Mouse (Mus musculus): ENCODE results near the gene Gcm2. TPM values are rescaled to one million over a fixed set of nuclear protein-coding genes. Genes with fewer than 3 reads are reported as not detected.

Gcm2 gene
- not detected for total RNA-seq (2021)

DNA sequence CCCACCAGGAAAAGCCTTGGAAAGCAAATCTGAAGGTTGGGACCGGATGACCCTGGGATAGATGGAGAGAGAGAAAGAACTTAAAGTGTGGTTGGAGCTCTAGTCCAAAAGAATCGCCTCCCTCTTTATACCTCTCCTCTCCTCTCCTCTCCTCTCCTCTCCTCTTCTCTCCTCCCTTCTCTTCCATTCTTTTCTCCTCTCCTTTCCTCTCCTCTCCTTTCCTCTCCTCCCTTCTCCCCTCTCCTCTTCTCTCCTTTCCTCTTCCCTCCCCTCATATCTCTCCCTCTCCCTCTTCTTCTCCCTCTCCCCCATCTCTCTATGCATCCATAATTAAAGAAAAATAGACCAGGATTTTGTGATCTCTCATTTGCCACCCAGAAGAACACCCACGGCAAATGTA lies at the start of gene Gcm2:
Gene Gcm2, minus strand, starts transcription at position 101 of the 400 bp plus-strand sequence.
- no peak for DNase-seq
- intact Hi-C loops (cut with DNase I), result no loop called here

DNA sequence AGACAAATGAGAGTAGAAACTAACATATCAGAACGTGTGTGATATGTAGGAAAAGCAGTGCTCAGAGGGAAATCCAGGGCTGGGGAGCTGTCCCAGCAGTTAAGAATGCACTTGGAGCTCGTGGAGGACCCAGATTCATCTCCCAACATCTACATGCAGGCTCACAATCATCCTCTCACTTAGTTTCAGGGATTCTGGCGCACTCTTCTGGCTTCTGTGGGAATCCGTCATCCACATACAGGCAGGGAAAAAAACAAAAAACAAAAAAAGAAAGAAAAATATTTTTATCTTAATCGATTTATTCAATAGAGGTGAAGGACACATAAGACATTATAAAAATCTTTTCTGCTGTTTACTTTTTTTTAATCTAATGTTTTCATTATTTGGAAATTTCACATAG lies 47.6 kb upstream of the Gcm2 start:
- DNase-seq, result no peak
- intact Hi-C loops (cut with DNase I), result loop anchor here (10.0 kb wide), 1 partner anchor 74 kb away; no protein-coding TSS in a partner anchor

DNA sequence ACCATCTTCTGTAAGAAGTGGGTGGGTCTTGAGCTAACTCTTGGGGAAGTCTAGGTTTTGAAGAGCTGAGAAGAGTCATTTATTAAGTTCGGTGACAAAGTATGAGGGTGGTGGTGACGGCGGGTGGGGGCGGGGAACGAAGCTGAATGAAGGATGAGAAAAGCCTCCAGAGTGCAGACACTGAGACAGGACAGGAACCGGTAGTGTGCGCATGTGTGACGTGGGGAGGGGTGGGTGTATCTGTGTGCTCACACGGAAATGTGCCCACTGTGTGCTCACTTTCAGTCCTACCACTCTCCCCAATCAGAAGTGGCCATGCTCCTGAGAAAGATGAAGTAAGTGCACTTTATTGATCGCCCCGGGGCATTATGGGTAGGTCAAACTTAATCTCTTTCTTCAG lies 42.3 kb upstream of the Gcm2 start:
- intact Hi-C loops (cut with DNase I), result loop anchor here (10.0 kb wide), 1 partner anchor 68 kb away; no protein-coding TSS in a partner anchor
- DNase-seq, result no peak

DNA sequence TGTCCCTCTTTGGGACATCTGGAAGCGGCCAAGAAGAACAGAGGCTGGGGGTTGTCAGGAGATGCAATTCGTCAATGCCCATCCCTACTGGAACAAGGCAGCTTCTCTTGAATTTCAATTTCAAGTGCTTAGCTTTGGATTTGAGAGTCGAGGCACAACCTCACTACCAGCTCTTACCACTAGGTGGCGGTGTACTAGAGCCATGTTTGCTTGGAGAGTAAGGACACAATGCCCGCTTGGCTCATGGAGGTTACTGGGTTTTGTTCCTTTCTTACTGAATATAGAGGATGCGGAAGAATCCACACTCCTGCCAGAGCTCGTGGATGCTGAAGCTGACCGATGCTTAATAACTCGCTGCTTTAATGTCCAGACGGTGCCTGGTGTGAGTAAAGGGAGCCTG lies 35.4 kb upstream of the Gcm2 start:
- intact Hi-C loops (cut with DNase I), result no loop called here
- peak; percentile 66 for DNase-seq

DNA sequence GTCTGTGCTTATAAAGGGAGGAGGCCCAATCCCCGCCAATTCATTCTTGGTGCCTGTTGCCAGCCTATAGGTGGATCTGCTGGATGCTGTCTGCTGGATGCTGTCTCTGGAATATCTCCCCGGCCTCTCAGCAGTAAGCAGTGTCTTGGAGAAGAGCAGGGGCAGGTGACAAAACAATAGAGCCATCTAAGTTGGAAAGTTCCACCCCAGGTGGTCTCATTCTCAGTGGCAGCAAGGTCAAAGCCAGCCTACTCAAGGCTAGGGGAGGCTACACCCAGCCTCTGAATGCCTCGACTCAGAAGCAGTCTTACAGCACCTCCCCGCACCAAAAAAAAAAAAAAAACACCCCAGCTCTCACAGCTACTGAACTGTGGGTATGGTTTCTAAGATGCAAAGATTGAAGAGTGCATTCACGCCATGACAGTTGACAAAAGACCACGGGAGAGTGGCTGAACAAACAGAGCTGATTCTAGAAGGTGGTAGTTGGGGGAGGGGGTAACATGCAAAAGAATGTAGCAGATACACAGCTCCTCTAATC lies 34.7 kb upstream of the Gcm2 start:
- DNase-seq, result no peak
- intact Hi-C loops (cut with DNase I), result no loop called here

DNA sequence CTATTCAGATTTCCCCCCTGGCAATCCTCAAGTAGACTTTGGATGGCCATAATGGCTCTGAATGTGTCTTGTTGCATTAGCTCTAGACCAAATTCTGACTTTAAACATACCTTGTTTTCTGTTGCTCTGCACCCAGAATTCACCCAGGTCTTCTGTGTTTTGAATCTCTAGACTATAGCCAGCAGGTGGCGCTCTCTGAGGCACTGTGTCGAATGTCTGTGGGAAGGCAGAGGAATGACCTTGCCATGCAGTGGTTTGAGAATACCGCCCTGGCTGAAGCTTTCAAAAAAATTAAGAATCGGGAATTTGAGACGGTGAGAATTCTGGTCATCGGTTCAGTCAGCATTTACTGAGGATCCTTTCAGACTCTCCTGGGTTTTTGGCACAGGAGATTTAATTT lies 24.1 kb upstream of the Gcm2 start:
- intact Hi-C loops (cut with DNase I), result no loop called here

DNA sequence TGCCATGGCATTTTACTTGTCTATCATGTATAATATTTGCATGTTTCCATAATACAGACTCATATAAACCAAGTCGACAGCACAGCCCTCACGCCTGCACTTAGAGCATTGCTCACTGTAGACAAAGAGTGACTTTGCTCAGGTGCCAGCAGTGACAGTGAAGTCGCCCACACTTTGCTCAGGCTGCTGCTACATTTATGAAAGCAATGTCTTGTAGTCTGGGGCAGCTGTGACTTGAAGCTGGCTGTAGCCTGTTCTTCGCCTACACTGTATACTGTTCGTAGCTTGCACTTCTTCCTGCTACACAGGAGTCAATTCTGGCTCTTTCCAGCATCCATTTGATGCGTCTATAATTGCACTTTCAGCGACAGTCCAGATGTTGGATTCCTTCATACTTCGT lies 18.2 kb upstream of the Gcm2 start:
- intact Hi-C loops (cut with DNase I), result no loop called here
- no peak for DNase-seq

More for the DNA sequence above, 24.1 kb upstream of the Gcm2 start:
- DNase-seq, result peak; percentile 72

DNA sequence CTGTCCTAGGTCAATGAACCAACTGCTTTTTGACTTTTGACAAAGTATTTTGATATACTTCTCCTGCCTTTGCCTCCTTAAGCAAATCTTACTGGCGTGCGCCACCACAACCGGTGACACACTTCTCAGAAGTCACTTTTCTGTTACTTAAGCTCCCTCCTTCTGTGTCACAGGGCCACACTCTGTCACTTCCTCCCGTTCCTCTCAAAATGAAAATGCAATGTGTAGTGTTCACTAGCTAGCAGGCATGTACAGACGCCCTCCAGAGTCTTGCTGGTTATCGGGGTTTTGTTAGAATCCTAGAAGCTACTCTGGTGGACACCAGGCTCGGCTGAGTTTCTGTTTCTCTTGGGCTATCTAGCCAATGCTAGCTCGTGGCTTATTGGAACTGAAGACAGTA lies 17.5 kb upstream of the Gcm2 start:
- DNase-seq, result no peak
- intact Hi-C loops (cut with DNase I), result no loop called here

DNA sequence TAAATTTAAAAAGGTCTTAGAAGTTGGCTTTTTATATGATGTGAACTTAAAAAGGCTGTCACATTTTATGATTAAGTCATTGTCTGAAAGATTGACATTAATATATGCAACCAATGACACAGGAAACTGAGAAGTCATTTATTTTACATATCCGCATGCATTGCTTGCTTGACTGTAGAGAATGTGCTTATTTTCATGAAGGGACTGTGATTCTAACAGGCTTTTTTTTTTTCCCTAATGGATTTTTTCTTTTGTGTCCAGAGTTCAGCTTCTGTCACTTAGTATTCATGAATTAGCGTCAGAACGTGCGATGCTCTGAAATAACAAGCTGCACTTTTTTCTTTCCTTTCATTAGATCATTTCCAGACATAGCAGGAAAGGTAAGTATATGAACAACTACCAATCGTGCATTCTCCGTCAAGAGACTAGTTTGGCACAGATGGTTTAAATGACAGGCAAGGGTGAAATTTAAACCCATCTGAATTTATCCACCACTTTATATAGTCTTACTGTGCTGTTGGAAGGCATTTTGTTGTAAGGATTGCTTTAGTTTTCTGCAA lies 12.9 kb upstream of the Gcm2 start:
- intact Hi-C loops (cut with DNase I), result no loop called here
- DNase-seq, result no peak

DNA sequence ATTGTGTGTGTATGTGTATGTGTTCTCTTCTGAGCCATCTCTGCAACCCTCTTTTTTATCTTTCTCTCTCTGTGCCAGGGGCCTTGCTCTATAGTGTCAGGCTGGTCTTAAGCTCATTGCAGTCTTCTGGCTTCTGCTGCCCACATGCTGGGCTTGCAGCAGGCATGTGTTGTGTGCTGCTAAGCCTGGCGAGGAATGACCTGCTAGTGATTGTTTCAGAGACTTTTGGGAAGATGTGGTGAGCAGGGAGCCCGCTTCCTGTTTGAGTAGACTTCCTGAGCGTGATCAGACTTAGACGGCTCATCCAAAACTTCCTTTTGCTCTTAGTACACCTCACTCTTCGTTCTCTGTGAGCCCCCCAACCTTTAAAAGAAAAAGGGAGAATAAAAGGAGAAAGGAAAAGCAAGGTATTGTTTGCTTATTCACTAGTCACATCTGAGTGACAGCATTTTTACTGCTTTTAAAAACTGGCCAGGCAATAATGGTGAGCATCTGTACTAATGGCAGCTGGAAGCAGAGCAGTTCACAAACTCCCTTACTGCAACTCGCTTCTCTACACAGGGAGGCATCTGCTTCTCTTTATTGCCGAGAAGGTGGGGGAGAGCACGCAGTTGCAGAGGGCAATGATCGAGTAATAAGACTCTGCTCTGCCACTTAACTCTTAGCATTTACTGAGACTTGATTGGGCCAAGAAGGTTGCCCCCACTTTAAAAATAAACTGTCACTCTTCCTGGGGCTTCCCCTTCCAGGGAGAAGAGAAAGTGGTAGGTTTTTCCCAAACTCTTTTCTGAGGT lies 8.5 kb upstream of the Gcm2 start:
- intact Hi-C loops (cut with DNase I), result no loop called here
- DNase-seq, result no peak

DNA sequence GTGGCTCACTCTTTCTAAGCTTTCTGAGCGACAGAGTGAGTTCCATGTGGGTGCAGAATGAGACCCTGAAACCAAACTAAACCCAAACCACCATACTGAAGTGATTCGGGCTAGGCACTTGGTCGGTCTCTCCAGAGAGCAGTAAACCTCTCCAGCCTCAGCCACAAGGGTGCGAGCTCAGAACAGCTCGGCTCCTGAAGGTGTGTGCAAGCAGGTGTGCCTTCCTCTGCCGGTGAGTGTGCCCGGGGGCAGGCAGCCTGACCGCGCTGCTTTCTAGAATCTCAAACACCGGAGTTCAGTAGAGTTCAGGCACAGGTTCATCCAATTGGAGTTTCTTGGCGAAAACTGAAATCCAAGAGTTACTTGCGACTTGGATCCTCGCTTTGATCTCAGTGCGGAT lies 3.1 kb upstream of the Gcm2 start, which contains the start of gene Sycp2l:
Gene Sycp2l, plus strand, starts transcription at position 368 of the 400 bp plus-strand sequence.
- intact Hi-C loops (cut with DNase I), result no loop called here
- no peak for DNase-seq

DNA sequence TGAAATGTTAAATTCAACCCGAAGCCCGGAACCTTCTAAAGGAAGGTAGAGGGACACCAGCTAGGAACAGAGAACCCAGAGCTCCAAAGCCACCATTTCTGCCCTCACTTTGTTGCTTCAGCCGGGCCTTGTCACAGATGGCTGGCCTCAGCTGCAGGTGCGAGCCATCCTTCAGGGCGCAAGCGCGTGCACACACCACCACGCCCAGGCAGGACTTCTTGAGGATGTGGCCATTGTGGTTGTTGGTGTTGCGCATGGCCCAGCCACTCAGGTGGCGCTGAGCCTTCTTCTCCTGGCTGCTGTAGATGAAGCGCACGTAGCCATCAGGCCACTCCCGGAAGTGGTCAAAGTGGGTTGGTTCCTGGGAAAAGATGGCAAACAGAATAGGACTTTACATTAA lies 5.3 kb downstream of the Gcm2 start:
- intact Hi-C loops (cut with DNase I), result no loop called here
- DNase-seq, result no peak

DNA sequence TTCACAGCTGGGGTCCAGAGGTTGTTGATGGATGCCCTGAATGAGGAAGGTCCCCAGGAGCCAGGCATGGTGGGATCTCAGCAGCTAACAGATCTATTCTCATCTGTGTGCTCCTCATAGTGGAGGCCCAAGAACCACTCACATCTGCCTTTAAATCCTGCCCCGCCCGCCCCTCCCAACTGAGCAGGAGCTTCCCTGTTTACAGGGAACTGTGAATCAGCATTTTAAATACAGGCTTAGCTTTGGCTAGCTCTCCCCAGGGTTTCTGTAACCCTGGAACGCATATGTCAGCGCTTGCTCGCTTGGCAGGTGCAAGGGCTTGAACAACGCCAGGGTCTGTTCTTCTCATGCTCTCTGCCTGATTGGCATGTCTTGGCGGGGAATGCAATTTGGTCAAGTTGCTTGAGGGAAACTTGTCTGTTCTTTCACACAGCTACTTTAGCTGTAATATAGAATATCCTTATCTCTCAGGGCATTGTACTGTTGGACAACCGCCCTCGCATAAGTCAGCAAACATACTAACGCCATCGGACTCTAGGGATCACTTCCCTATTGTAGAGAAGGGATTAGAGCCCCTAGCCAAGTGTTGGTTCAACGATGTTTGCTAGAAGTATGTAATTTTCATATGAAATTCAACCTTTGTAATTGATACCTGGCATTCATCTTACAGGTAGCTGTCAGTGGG lies 6.9 kb downstream of the Gcm2 start:
- no peak for DNase-seq
- intact Hi-C loops (cut with DNase I), result no loop called here

DNA sequence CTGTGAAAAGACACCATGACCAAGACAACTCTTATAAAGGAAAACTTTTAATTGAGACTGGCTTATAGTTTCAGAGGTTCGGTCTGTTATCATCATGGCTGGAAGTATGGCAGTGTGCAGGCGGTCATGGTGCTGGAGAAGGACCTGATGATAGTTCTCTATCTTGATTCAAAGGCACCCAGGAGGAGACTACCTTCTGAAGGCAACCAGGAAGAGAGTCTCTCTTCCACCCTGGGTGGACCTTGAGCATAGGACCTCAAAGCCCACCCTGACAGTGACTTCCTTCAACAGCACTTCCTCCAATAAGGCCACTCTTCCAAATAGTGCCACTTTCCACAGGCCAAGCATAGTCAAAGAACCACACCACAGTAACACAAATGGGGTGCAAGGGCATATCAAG lies 10.8 kb downstream of the Gcm2 start:
- intact Hi-C loops (cut with DNase I), result no loop called here
- no peak for DNase-seq

DNA sequence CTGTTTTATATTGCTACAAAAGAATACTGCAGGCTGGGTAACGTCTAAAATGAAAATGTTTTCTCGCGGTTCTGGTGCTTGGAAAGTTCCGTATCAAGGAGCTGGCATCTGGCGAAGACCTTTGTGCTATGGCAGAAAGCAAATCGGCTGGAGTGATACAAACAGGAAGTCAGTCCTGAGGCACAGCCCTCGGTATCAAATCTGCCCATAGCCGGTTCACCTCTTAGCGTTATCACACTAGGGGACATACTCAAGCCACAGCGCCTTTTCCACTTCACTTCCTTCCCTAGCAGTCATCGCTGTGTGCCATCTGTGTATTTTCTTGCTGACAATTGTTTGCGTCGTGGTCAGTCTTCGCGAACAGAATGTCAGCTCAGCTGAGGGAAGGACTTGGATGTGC lies 12.5 kb downstream of the Gcm2 start:
- intact Hi-C loops (cut with DNase I), result no loop called here
- DNase-seq, result no peak

DNA sequence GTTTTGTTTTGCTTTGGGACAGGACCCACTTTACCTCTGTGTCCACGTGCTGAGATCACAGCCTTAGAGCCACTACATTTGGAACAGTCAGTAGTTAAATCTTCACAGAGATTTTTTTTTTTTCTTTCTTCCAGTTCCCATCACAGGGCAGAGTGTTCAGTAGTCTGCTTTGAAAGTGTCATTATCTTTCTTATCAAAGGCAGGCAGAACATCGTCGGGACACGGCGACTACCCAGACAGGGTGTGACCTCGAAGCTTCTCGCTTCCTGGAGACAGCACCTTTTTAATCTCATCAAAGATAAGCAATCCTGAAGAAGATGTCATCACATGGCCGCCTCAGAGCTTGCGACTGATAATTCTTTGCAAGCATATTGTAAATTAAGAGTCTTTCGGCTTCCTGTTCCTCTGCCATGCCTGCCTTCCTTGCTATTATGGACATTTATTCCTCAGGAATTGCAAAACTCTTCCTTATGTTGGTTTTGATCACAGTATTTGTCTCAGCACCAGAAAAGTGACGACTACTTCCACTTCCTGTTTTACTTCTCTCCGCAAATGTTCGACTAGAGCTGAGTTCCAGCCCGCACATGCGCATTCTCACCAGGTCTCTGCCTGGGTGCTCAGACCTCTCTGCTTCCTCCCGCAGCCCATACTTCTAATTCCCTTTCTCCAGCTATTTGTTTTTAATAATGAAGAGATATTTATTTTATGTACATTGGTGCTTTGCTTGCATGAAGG lies 13.3 kb downstream of the Gcm2 start:
- intact Hi-C loops (cut with DNase I), result no loop called here
- DNase-seq, result no peak

DNA sequence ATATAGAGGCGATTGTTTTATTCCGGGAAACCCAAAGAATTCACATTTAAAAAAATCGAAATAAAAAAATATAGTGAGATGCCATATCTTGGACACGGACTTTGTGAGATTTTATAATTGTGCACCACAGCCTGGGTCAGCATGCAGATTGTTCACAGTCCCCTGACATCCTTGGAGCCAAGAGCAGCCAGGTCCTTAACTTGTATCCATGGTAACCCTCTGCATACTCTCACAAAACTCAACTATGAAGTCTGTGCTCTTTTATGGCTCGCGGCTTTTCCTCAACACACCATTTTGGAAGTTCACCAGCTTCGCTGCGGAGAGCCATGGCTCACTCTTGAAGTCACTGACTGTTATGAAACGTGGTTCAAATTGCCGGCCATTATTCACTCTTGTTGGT lies 16.7 kb downstream of the Gcm2 start:
- intact Hi-C loops (cut with DNase I), result no loop called here
- DNase-seq, result no peak

DNA sequence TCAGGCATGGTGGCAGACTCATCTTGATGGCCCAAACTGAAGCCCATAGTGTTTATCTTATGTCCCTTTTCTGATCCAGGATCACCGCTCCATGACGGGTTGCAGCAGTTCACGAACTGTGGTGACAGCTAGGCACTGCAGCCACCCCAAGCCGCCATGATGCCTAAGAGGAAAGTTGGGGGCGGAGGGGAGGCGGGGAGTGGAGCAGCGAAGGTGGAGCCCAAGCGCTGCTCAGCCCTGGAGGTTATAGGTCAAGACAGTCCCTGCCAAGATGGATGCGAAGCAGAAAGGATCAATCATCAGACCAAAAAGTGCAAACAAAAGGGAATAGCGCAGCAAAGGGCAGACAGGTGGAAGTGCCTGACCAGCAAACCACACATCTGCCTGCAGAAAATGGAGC lies 19.6 kb downstream of the Gcm2 start:
- intact Hi-C loops (cut with DNase I), result no loop called here
- DNase-seq, result no peak

DNA sequence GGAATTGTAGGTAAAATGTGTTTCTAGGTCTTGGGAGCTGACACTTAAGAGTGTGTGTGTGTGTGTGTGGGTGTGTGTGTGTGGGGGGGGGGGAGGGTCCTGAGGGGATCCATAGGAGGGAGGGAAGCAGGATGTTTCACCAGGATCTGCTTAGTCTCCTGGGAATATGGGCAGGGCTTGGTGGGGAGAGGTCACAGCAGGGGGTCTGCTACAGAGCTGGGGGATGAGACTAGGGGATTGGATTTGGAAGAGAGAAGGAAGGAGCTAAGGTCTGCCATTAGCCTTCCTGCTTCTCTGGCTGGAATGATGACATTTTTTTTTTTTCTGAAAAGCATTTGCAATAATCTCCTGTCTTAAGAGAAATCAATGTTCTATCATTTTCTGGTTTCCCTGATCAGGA lies 22.1 kb downstream of the Gcm2 start:
- intact Hi-C loops (cut with DNase I), result loop anchor here (10.0 kb wide), 1 partner anchor 66 kb away; no protein-coding TSS in a partner anchor
- no peak for DNase-seq

DNA sequence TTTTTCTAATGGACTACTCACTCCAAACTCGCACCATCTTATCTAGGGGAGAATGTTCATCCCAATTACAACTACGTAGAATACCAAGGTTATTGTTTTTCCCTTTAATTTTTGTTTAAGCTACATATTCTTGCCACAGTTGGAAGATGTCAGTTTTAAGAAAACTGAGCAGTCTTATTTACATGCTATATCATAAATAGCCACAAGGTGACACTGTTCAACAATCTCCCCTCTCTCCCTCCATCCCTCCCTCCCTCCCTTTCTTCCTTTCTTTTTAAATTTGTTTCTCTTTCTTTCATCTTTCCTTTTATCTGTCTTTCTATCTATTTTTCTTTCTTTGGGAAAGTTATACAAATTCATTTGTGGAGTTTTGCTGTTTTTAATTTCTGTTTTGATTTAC lies 25.7 kb downstream of the Gcm2 start:
- intact Hi-C loops (cut with DNase I), result loop anchor here (10.0 kb wide), 1 partner anchor 70 kb away; no protein-coding TSS in a partner anchor
- DNase-seq, result no peak

DNA sequence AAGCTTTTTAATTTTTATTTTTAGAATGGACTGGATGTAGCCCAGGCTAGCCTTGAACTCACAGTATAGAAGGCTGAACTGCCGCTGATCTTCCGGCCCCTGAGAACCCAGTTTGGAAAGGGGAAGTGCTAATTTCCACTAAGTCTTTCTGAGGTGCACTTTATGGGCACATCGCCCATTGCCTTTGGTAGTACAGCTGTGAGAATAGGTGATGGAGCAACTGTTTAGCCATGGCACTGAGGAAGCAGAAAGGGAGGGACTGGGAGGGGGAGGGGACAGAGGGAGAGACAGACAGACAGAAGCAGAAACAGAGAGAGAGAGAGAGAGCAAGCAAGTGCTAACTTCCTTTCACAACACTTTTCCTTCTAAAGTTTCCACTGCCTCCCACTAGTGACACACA lies 26.3 kb downstream of the Gcm2 start:
- intact Hi-C loops (cut with DNase I), result loop anchor here (5.0 to 10.0 kb wide), 2 partner anchors 70 to 153 kb away; no protein-coding TSS in a partner anchor

More for the DNA sequence above, 26.3 kb downstream of the Gcm2 start:
- no peak for DNase-seq
